Mouse (Mus musculus) heart, adult 2 months (tissue): ENCODE results near the gene Gm14391.

Experiments used
- CTCF ChIP-seq: fragments of 200-600 bp; IDR thresholded peaks from 2 replicates; pipeline ENCODE4 v1.8.1; 2022; ENCODE audit warnings: antibody characterized with exemption, mild to moderate bottlenecking, moderate library complexity
- EP300 ChIP-seq: fragments of 200-500 bp; IDR thresholded peaks from 2 replicates; pipeline ENCODE4 v1.6.1; 2011; ENCODE audit warnings: low read depth, low read length, control low read depth; ENCODE audit not compliant: insufficient read depth
- POLR2A ChIP-seq: fragments of 200-500 bp; IDR thresholded peaks from 2 replicates; pipeline ENCODE4 v1.6.1; 2011; ENCODE audit warnings: mild to moderate bottlenecking, low read depth, low read length, control low read depth; ENCODE audit not compliant: insufficient read depth

DNA sequence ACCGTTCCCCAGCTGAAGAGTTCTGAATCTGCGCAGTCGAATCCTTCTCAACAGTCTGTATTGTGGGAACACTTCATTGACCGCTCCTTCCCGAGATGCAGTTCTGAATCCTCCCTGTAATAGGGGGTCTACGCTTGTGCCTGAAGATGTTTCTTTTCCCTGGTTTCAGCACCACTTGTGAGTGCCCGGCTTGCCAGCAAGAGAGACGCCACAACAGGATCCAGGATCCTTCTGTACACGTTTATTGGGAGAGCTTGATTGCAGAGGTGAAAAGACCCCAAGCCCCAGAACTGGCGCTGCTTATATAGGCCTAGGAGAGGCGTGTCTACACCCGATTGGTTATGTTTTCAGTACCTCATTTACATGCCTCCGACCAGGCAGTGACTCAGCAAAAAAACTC lies 50.0 kb downstream of the Gm14391 start:
- TF ChIP-seq CTCF (no peak), POLR2A (no peak), EP300 (no peak)
